Mouse (Mus musculus): Measurements from ENCODE around the gene Scfd2.

DNA sequence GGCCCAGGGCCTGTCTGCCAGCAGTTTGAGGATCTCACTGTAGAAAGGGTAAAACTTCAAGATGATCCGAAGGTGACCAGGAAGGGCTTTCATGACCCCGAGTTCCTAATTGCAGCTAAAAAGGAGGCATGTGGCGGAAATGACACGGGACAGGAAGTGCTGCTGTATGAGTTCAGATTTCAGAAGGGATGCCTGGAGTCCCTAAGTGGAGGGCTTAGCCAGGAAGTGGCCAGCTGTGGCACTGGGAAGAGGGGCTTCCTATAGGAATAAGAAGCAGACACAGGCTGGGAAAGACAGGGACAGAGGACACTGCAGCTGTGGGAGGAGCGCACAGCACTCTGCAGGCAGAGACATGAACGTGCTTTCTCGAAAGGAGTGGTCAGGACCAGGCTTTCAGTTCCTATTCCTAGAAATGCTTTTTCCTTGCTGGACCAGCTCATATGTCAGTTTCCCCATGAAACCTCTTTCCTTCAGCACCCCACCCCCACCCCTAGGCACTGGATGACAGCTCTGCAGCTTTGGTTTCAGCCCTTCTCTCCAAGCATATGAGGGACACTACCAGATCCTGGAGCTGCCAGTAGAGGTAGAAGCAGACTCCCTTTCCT lies 277.7 kb downstream of the Scfd2 start:
- TF ChIP-seq CTCF (IDR thresholded peaks at IDR 0.05; ENCODE audit: control insufficient read depth, insufficient read depth, low read length) (no peak), POLR2A (IDR thresholded peaks at IDR 0.05; ENCODE audit: borderline replicate concordance, control insufficient read depth, low read depth, low read length) (no peak)

All from bone marrow, adult 2 months (tissue).